Mouse (Mus musculus) brain, embryonic 14.5 days (tissue): ENCODE data around the gene Vwc2l.

Experiments used
- CTCF ChIP-seq: fragments of 200-500 bp; IDR thresholded peaks from 2 replicates; pipeline ENCODE4 v1.5.1; 2012; ENCODE audit warnings: inconsistent platforms, mild to moderate bottlenecking, moderate library complexity, borderline replicate concordance; ENCODE audit not compliant: insufficient read depth, insufficient read length; ENCODE audit errors: extremely low read depth
- POLR2A ChIP-seq: fragments of 200-500 bp; IDR thresholded peaks from 2 replicates; pipeline ENCODE4 v1.6.1; 2012; ENCODE audit warnings: mild to moderate bottlenecking, inconsistent platforms, borderline replicate concordance; ENCODE audit not compliant: poor library complexity, insufficient read depth, insufficient read length, severe bottlenecking; ENCODE audit errors: extremely low read depth

DNA sequence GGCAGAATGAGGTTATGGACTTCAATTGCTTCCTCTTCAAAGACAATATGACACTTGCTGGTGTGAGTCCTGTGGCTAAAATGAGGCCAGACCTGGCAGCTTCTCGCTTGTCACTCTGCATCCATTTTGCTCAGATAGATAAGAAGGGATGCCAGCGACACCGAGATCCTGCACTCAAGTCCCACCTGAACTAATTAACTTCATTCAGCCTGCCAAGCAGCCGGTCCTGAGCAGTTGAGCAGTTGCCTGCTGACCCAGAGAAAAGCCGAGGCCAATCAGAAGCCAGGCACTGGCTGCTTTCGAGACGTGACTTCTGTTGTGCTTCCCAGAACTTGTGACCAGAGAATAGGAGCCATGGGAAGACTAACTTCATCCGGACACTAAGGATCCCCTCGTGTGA is 187.6 kb downstream of the Vwc2l start:
- TF ChIP-seq CTCF, result no peak
- no peak for TF ChIP-seq POLR2A
